Mouse (Mus musculus) hindbrain, embryonic 11.5 days (tissue): ENCODE data around the gene Glycam1. TPM values are rescaled to one million over a fixed set of nuclear protein-coding genes. Genes with fewer than 3 reads are reported as not detected.

Source experiments
- ATAC-seq: fragments of 200-750 bp; cut with Nextera tagmentation; 2 replicates; pipeline ENCODE4 v1.8.0; 2017; ENCODE audit warnings: mild to moderate bottlenecking, moderate TSS enrichment, moderate library complexity; ENCODE audit not compliant: low FRiP score
- DNase-seq: peaks from one replicate; pipeline ENCODE4 v3.0.0-alpha.2; 2015; ENCODE audit warnings: low spot score
- H3K27ac ChIP-seq: fragments of 300-500 bp; sonication (generic); 2 replicates; pipeline ENCODE4 v1.5.1; 2014; ENCODE audit warnings: mild to moderate bottlenecking, low read depth, low read length
- H3K27me3 ChIP-seq: fragments of 300-500 bp; sonication (generic); 2 replicates; pipeline ENCODE4 v1.6.1; 2014; ENCODE audit warnings: mild to moderate bottlenecking, low read length, moderate library complexity, mixed read lengths; ENCODE audit not compliant: control insufficient read depth, insufficient read depth
- H3K36me3 ChIP-seq: fragments of 300-500 bp; sonication (generic); 2 replicates; pipeline ENCODE4 v1.6.1; 2014; ENCODE audit warnings: mild to moderate bottlenecking, low read length, moderate library complexity, mixed read lengths; ENCODE audit not compliant: control insufficient read depth, insufficient read depth
- H3K4me1 ChIP-seq: fragments of 300-500 bp; sonication (generic); replicated peaks from 2 replicates; pipeline ENCODE4 v1.6.1; 2014; ENCODE audit warnings: low read length, mixed read lengths; ENCODE audit not compliant: control insufficient read depth, insufficient read depth
- H3K4me2 ChIP-seq: fragments of 300-500 bp; sonication (generic); replicated peaks from 2 replicates; pipeline ENCODE4 v1.6.1; 2014; ENCODE audit warnings: mild to moderate bottlenecking, low read depth, low read length
- H3K4me3 ChIP-seq: fragments of 300-500 bp; sonication (generic); 2 replicates; pipeline ENCODE4 v1.5.1; 2014; ENCODE audit warnings: low read depth, low read length
- H3K9ac ChIP-seq: fragments of 300-500 bp; sonication (generic); 2 replicates; pipeline ENCODE4 v1.6.1; 2014; ENCODE audit warnings: low read depth, low read length
- H3K9me3 ChIP-seq: fragments of 300-500 bp; sonication (generic); 2 replicates; pipeline ENCODE4 v1.6.1; 2016; ENCODE audit warnings: low read length; ENCODE audit not compliant: control insufficient read depth
- WGBS: fragments of 180-500 bp; shearing (Covaris S2); extraction: QIAGEN DNeasy Blood & Tissue Kit; methylation state at CpG from one replicate; pipeline ENCODE4 v1.1.7; 2014; 5-methylcytosine and 5-hydroxymethylcytosine counted together
- polyA plus RNA-seq: library from polyadenylated mRNA; unstranded; fragments of >200 nt; fragmentation: Nextera tagmentation; extraction: Ambion mirVana; gene quantifications from 2 replicates; pipeline ENCODE4 v1.2.1, GENCODE M21; 2014

The Glycam1 gene
- polyA plus RNA-seq, 1 experiment from 2014 or later = not detected

- Histone ChIP-seq H3K9me3 (no peaks in the 10 kb centered on the region), H3K36me3 (no peaks in the 10 kb centered on the region), H3K9ac (0 out of 2 replicates have a peak overlapping the region, but pooled peaks have one; percentile 3), H3K4me2 (peak overlapping the region; percentile 39), H3K4me3 (no peak overlapping the region), H3K27me3 (no peaks in the 10 kb centered on the region), H3K4me1 (peaks cover 13% of the 10 kb centered on the region), H3K27ac (no peak overlapping the region; the same call in 1 of the 2 replicates)
- ATAC-seq = peak; percentile 39
- 10% methylated on average over 7 of the region's 7 CpGs for WGBS
- DNase-seq = no peak
Measured at GRCm38 (mm10) chr15:103513621-103514031, 51.3 kb downstream of the Glycam1 start.

Other genes starting within 250 kb of the Glycam1 start
- gene Zfp385a, start 225.0 kb downstream of the Glycam1 start, polyA plus RNA-seq = 19.7 and 22.2 TPM in 2 replicates
- 16.4 and 20.0 TPM in 2 replicates for gene Itga5, start 198.3 kb downstream of the Glycam1 start, polyA plus RNA-seq
- gene Gtsf1, start 134.6 kb downstream of the Glycam1 start, polyA plus RNA-seq = not detected in 2 replicates
- not detected in 2 replicates for gene Gtsf2, start 116.6 kb downstream of the Glycam1 start, polyA plus RNA-seq
- gene Nckap1l, start 111.3 kb downstream of the Glycam1 start, polyA plus RNA-seq = 1.8 and 2.7 TPM in 2 replicates
- 38.1 and 39.0 TPM in 2 replicates for gene Pde1b, start 62.0 kb downstream of the Glycam1 start, polyA plus RNA-seq
- gene Ppp1r1a, start 27.1 kb downstream of the Glycam1 start, polyA plus RNA-seq = 47.9 and 53.7 TPM in 2 replicates
- not detected in 2 replicates for gene Mucl1, start 190.4 kb upstream of the Glycam1 start, polyA plus RNA-seq